Mouse (Mus musculus) cerebellum, adult 2 months (tissue): ENCODE measurements at regions not wholly inside any gene's neighbourhood (a gene's known extent, or its start where the extent isn't known, plus 50 kb on each side); places are given as distances from the start of the nearest gene placed in this dataset.

Experiments used
- CTCF ChIP-seq: fragments of 200-500 bp; IDR thresholded peaks from 2 replicates; pipeline ENCODE4 v1.5.1; 2011; ENCODE audit warnings: low read depth, mild to moderate bottlenecking, control low read depth, low read length, moderate library complexity, borderline replicate concordance; ENCODE audit not compliant: insufficient read depth
- POLR2A ChIP-seq: fragments of 200-500 bp; IDR thresholded peaks from 2 replicates; pipeline ENCODE4 v1.6.1; 2011; ENCODE audit warnings: low read length, control low read depth, borderline replicate concordance; ENCODE audit not compliant: insufficient read depth

DNA sequence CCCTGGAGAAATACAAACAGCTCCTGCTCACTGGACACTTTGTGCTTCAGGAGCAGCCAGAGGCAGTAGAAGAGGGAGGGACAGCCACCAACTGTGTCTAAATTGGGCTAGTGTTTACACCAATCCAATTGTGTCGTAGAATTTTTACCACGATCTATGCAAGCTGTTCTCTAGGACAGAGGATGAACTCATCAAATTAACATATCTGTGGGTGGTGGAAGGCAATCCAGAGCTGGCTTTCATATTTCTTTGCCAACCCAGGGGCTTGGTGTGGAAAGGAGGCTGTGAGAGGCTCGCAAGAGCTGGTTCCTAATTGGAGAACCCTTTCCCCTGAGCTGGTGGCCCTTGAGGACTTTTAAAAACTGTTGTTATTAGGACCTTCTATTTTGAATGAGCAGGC, 122.3 kb downstream of the Slc38a4 start:
- TF ChIP-seq CTCF (no peak), POLR2A (no peak)
